Mouse (Mus musculus): ENCODE data around the gene Tns1.

Gene Tns1

GRCm38 (mm10) chr1:74123215-74123614, 1.0 kb downstream of the Tns1 start:
- no peak for DNase-seq (ENCODE audit: low read depth, low spot score)

- DNase-seq (ENCODE audit: low read depth, low spot score), result no peak
Measured at GRCm38 (mm10) chr1:74121821-74122576, 2.2 kb downstream of the Tns1 start.

- no peak for DNase-seq (ENCODE audit: low read depth, low spot score)
Measured at GRCm38 (mm10) chr1:74121138-74121537, 3.1 kb downstream of the Tns1 start.

GRCm38 (mm10) chr1:74119115-74119514, 5.1 kb downstream of the Tns1 start:
- no peak for DNase-seq (ENCODE audit: low read depth, low spot score)

- no peak for DNase-seq (ENCODE audit: low read depth, low spot score)
Measured at GRCm38 (mm10) chr1:74117876-74118275, 6.4 kb downstream of the Tns1 start.

- DNase-seq (ENCODE audit: low read depth, low spot score), result no peak
Measured at GRCm38 (mm10) chr1:74113071-74113470, 11.2 kb downstream of the Tns1 start.

- no peak for DNase-seq (ENCODE audit: low read depth, low spot score)
Measured at GRCm38 (mm10) chr1:74111696-74112030, 12.6 kb downstream of the Tns1 start.

- no peak for DNase-seq (ENCODE audit: low read depth, low spot score)
Measured at GRCm38 (mm10) chr1:74110932-74111695, 13.1 kb downstream of the Tns1 start.

GRCm38 (mm10) chr1:74109670-74110069, 14.6 kb downstream of the Tns1 start:
- DNase-seq (ENCODE audit: low read depth, low spot score), result no peak

GRCm38 (mm10) chr1:74107931-74108618, 16.2 kb downstream of the Tns1 start:
- DNase-seq (ENCODE audit: low read depth, low spot score), result no peak

- DNase-seq (ENCODE audit: low read depth, low spot score), result no peak
Measured at GRCm38 (mm10) chr1:74106214-74106613, 18.0 kb downstream of the Tns1 start.

- no peak for DNase-seq (ENCODE audit: low read depth, low spot score)
Measured at GRCm38 (mm10) chr1:74105660-74106059, 18.6 kb downstream of the Tns1 start.

- no peak for DNase-seq (ENCODE audit: low read depth, low spot score)
Measured at GRCm38 (mm10) chr1:74103654-74104353, 20.4 kb downstream of the Tns1 start.

- no peak for DNase-seq (ENCODE audit: low read depth, low spot score)
Measured at GRCm38 (mm10) chr1:74099001-74099435, 25.2 kb downstream of the Tns1 start.

GRCm38 (mm10) chr1:74098004-74099000, 25.9 kb downstream of the Tns1 start:
- DNase-seq (ENCODE audit: low read depth, low spot score), result no peak

GRCm38 (mm10) chr1:74095728-74096127, 28.5 kb downstream of the Tns1 start:
- DNase-seq (ENCODE audit: low read depth, low spot score), result no peak

- DNase-seq (ENCODE audit: low read depth, low spot score), result no peak
Measured at GRCm38 (mm10) chr1:74095296-74095695, 29.0 kb downstream of the Tns1 start.

GRCm38 (mm10) chr1:74094497-74095270, 29.6 kb downstream of the Tns1 start:
- no peak for DNase-seq (ENCODE audit: low read depth, low spot score)

GRCm38 (mm10) chr1:74093447-74093846, 30.8 kb downstream of the Tns1 start:
- DNase-seq (ENCODE audit: low read depth, low spot score), result no peak

GRCm38 (mm10) chr1:74092242-74092641, 32.0 kb downstream of the Tns1 start:
- no peak for DNase-seq (ENCODE audit: low read depth, low spot score)
